Mouse (Mus musculus): Measurements from ENCODE around the gene Hist1h2ao. TPM values are rescaled to one million over a fixed set of nuclear protein-coding genes. Genes with fewer than 3 reads are reported as not detected.
"Not testable (repeated sequence)": the region's sequence is repeated elsewhere in the genome, so short reads cannot be mapped to it uniquely, and the experiment has no call there.

Gene Hist1h2ao
- polyA plus RNA-seq, 1 experiment, result not detected

GRCm38 (mm10) chr13:21846356-21846755 is 36.1 kb downstream of the Hist1h2ao start:
- not testable (repeated sequence) for H3K9me3 ChIP-seq (replicated peaks; ENCODE audit: control insufficient read depth, insufficient read depth, low read length, poor library complexity, severe bottlenecking); H3K27me3 ChIP-seq (ENCODE audit: control insufficient read depth, insufficient read depth, low read length, poor library complexity, severe bottlenecking); H3K36me3 ChIP-seq (ENCODE audit: control insufficient read depth, insufficient read depth, low read length, poor library complexity, severe bottlenecking); H3K4me3 ChIP-seq (ENCODE audit: low read depth, low read length); H3K9ac ChIP-seq (ENCODE audit: low read depth, poor library complexity, severe bottlenecking); H3K4me1 ChIP-seq (ENCODE audit: control insufficient read depth, insufficient read depth, low read length); H3K27ac ChIP-seq (ENCODE audit: insufficient read depth, low read length)

- TF ChIP-seq POLR2A (IDR thresholded peaks at IDR 0.05; ENCODE audit: insufficient read depth, low read length) (no peak), CTCF (IDR thresholded peaks at IDR 0.05; ENCODE audit: low read depth, low read length) (no peak), EP300 (IDR thresholded peaks at IDR 0.05; ENCODE audit: insufficient read depth, low read depth, low read length) (no peak)
Observed at GRCm38 (mm10) chr13:21847883-21848282, 37.6 kb downstream of the Hist1h2ao start.

GRCm38 (mm10) chr13:21850696-21851095 is 40.4 kb downstream of the Hist1h2ao start:
- not testable (repeated sequence) for H3K36me3 ChIP-seq (ENCODE audit: control insufficient read depth, insufficient read depth, low read length, poor library complexity, severe bottlenecking); H3K9ac ChIP-seq (ENCODE audit: low read depth, poor library complexity, severe bottlenecking); H3K4me3 ChIP-seq (ENCODE audit: low read depth, low read length); H3K27ac ChIP-seq (ENCODE audit: insufficient read depth, low read length); H3K9me3 ChIP-seq (replicated peaks; ENCODE audit: control insufficient read depth, insufficient read depth, low read length, poor library complexity, severe bottlenecking); H3K4me1 ChIP-seq (ENCODE audit: control insufficient read depth, insufficient read depth, low read length); H3K27me3 ChIP-seq (ENCODE audit: control insufficient read depth, insufficient read depth, low read length, poor library complexity, severe bottlenecking)

More at GRCm38 (mm10) chr13:21847883-21848282, 37.6 kb downstream of the Hist1h2ao start:
- H3K27ac ChIP-seq (ENCODE audit: insufficient read depth, low read length), result no peak overlapping the region
- no peaks in the 10 kb centered on the region for H3K36me3 ChIP-seq (ENCODE audit: control insufficient read depth, insufficient read depth, low read length, poor library complexity, severe bottlenecking)
- H3K9me3 ChIP-seq (replicated peaks; ENCODE audit: control insufficient read depth, insufficient read depth, low read length, poor library complexity, severe bottlenecking), result no peaks in the 10 kb centered on the region
- H3K27me3 ChIP-seq (ENCODE audit: control insufficient read depth, insufficient read depth, low read length, poor library complexity, severe bottlenecking), result no peaks in the 10 kb centered on the region
- no peak overlapping the region for H3K4me3 ChIP-seq (ENCODE audit: low read depth, low read length)
- H3K4me1 ChIP-seq (ENCODE audit: control insufficient read depth, insufficient read depth, low read length), result no peaks in the 10 kb centered on the region
- no peak overlapping the region for H3K9ac ChIP-seq (ENCODE audit: low read depth, poor library complexity, severe bottlenecking)

GRCm38 (mm10) chr13:21852215-21852945 is 42.1 kb downstream of the Hist1h2ao start:
- Histone ChIP-seq H3K27me3 (ENCODE audit: control insufficient read depth, insufficient read depth, low read length, poor library complexity, severe bottlenecking) (no peaks in the 10 kb centered on the region), H3K27ac (ENCODE audit: insufficient read depth, low read length) (no peak overlapping the region), H3K9me3 (replicated peaks; ENCODE audit: control insufficient read depth, insufficient read depth, low read length, poor library complexity, severe bottlenecking) (no peaks in the 10 kb centered on the region), H3K4me3 (ENCODE audit: low read depth, low read length) (no peak overlapping the region), H3K9ac (ENCODE audit: low read depth, poor library complexity, severe bottlenecking) (no peak overlapping the region), H3K36me3 (ENCODE audit: control insufficient read depth, insufficient read depth, low read length, poor library complexity, severe bottlenecking) (no peaks in the 10 kb centered on the region), H3K4me1 (ENCODE audit: control insufficient read depth, insufficient read depth, low read length) (no peaks in the 10 kb centered on the region)
- TF ChIP-seq EP300 (IDR thresholded peaks at IDR 0.05; ENCODE audit: insufficient read depth, low read depth, low read length) (no peak), CTCF (IDR thresholded peaks at IDR 0.05; ENCODE audit: low read depth, low read length) (no peak), POLR2A (IDR thresholded peaks at IDR 0.05; ENCODE audit: insufficient read depth, low read length) (no peak)

GRCm38 (mm10) chr13:21855146-21855545 is 44.9 kb downstream of the Hist1h2ao start:
- peak overlapping the region; percentile 90 for H3K9ac ChIP-seq (ENCODE audit: low read depth, poor library complexity, severe bottlenecking)
- no peak overlapping the region for H3K27ac ChIP-seq (ENCODE audit: insufficient read depth, low read length)
- no peaks in the 10 kb centered on the region for H3K27me3 ChIP-seq (ENCODE audit: control insufficient read depth, insufficient read depth, low read length, poor library complexity, severe bottlenecking)
- no peak overlapping the region for H3K4me3 ChIP-seq (ENCODE audit: low read depth, low read length)
- TF ChIP-seq EP300 (IDR thresholded peaks at IDR 0.05; ENCODE audit: insufficient read depth, low read depth, low read length) (peak; percentile 62; the same call in 1 of the 2 replicates), POLR2A (IDR thresholded peaks at IDR 0.05; ENCODE audit: insufficient read depth, low read length) (no peak)
- H3K9me3 ChIP-seq (replicated peaks; ENCODE audit: control insufficient read depth, insufficient read depth, low read length, poor library complexity, severe bottlenecking), result no peaks in the 10 kb centered on the region
- H3K4me1 ChIP-seq (ENCODE audit: control insufficient read depth, insufficient read depth, low read length), result no peaks in the 10 kb centered on the region
- H3K36me3 ChIP-seq (ENCODE audit: control insufficient read depth, insufficient read depth, low read length, poor library complexity, severe bottlenecking), result no peaks in the 10 kb centered on the region

- Histone ChIP-seq H3K9ac (ENCODE audit: low read depth, poor library complexity, severe bottlenecking) (peak overlapping the region; percentile 90), H3K27ac (ENCODE audit: insufficient read depth, low read length) (peak overlapping the region; percentile 58), H3K9me3 (replicated peaks; ENCODE audit: control insufficient read depth, insufficient read depth, low read length, poor library complexity, severe bottlenecking) (no peaks in the 10 kb centered on the region), H3K4me3 (ENCODE audit: low read depth, low read length) (peak overlapping the region; percentile 92), H3K27me3 (ENCODE audit: control insufficient read depth, insufficient read depth, low read length, poor library complexity, severe bottlenecking) (no peaks in the 10 kb centered on the region), H3K36me3 (ENCODE audit: control insufficient read depth, insufficient read depth, low read length, poor library complexity, severe bottlenecking) (no peaks in the 10 kb centered on the region), H3K4me1 (ENCODE audit: control insufficient read depth, insufficient read depth, low read length) (no peaks in the 10 kb centered on the region)
- TF ChIP-seq POLR2A (IDR thresholded peaks at IDR 0.05; ENCODE audit: insufficient read depth, low read length), result no peak
- no peak for TF ChIP-seq CTCF (IDR thresholded peaks at IDR 0.05; ENCODE audit: low read depth, low read length)
- no peak for TF ChIP-seq EP300 (IDR thresholded peaks at IDR 0.05; ENCODE audit: insufficient read depth, low read depth, low read length)
Observed at GRCm38 (mm10) chr13:21855698-21856162, 45.5 kb downstream of the Hist1h2ao start.

Other genes starting within 250 kb of the Hist1h2ao start
- gene Olfr1364, start 228.7 kb upstream of the Hist1h2ao start, polyA plus RNA-seq (2011; ENCODE audit: insufficient read depth, insufficient read length, low read depth, missing spikeins), result not detected in 2 replicates
- gene Olfr1362, start 196.4 kb upstream of the Hist1h2ao start, polyA plus RNA-seq (2011; ENCODE audit: insufficient read depth, insufficient read length, low read depth, missing spikeins), result not detected in 2 replicates
- not detected in 2 replicates for gene Olfr11, start 167.9 kb upstream of the Hist1h2ao start, polyA plus RNA-seq (2011; ENCODE audit: insufficient read depth, insufficient read length, low read depth, missing spikeins)
- gene Olfr1361, start 147.1 kb upstream of the Hist1h2ao start, polyA plus RNA-seq (2011; ENCODE audit: insufficient read depth, insufficient read length, low read depth, missing spikeins), result not detected in 2 replicates
- not detected in 2 replicates for gene Olfr1360, start 133.1 kb upstream of the Hist1h2ao start, polyA plus RNA-seq (2011; ENCODE audit: insufficient read depth, insufficient read length, low read depth, missing spikeins)
- not detected in 2 replicates for gene Olfr1359, start 112.4 kb upstream of the Hist1h2ao start, polyA plus RNA-seq (2011; ENCODE audit: insufficient read depth, insufficient read length, low read depth, missing spikeins)
- gene Hist1h2bl, start 94.3 kb upstream of the Hist1h2ao start, polyA plus RNA-seq (2011; ENCODE audit: insufficient read depth, insufficient read length, low read depth, missing spikeins), result 25.5 and 27.2 TPM in 2 replicates
- gene Hist1h2ai, start 94.0 kb upstream of the Hist1h2ao start, polyA plus RNA-seq (2011; ENCODE audit: insufficient read depth, insufficient read length, low read depth, missing spikeins), result 3.6 TPM in 1 of 2 replicates, not detected in the other
- gene Hist1h3h, start 92.8 kb upstream of the Hist1h2ao start, polyA plus RNA-seq (2011; ENCODE audit: insufficient read depth, insufficient read length, low read depth, missing spikeins), result 25.3 and 31.8 TPM in 2 replicates
- 14.2 and 21.7 TPM in 2 replicates for gene Hist1h2bm, start 88.4 kb upstream of the Hist1h2ao start, polyA plus RNA-seq (2011; ENCODE audit: insufficient read depth, insufficient read length, low read depth, missing spikeins)
- 8.2 and 13.4 TPM in 2 replicates for gene Hist1h4j, start 75.4 kb upstream of the Hist1h2ao start, polyA plus RNA-seq (2011; ENCODE audit: insufficient read depth, insufficient read length, low read depth, missing spikeins)
- gene Hist1h4k, start 60.0 kb upstream of the Hist1h2ao start, polyA plus RNA-seq (2011; ENCODE audit: insufficient read depth, insufficient read length, low read depth, missing spikeins), result 16.3 and 17.1 TPM in 2 replicates
- gene Hist1h2ak, start 56.6 kb upstream of the Hist1h2ao start, polyA plus RNA-seq (2011; ENCODE audit: insufficient read depth, insufficient read length, low read depth, missing spikeins), result 6.7 and 7.5 TPM in 2 replicates
- gene Hist1h2bn, start 56.3 kb upstream of the Hist1h2ao start, polyA plus RNA-seq (2011; ENCODE audit: insufficient read depth, insufficient read length, low read depth, missing spikeins), result 19.3 and 20.7 TPM in 2 replicates
- gene Hist1h1b, start 29.8 kb upstream of the Hist1h2ao start, polyA plus RNA-seq (2011; ENCODE audit: insufficient read depth, insufficient read length, low read depth, missing spikeins), result 7.4 and 9.2 TPM in 2 replicates
- not detected in 2 replicates for gene Hist1h3i, start 27.1 kb upstream of the Hist1h2ao start, polyA plus RNA-seq (2011; ENCODE audit: insufficient read depth, insufficient read length, low read depth, missing spikeins)
- gene Hist1h2an, start 23.2 kb upstream of the Hist1h2ao start, polyA plus RNA-seq (2011; ENCODE audit: insufficient read depth, insufficient read length, low read depth, missing spikeins), result not detected in 2 replicates
- gene Hist1h2bp, start 23.0 kb upstream of the Hist1h2ao start, polyA plus RNA-seq (2011; ENCODE audit: insufficient read depth, insufficient read length, low read depth, missing spikeins), result 2.5 TPM in 1 of 2 replicates, not detected in the other
- gene Hist1h2bq, start 268 bp upstream of the Hist1h2ao start, polyA plus RNA-seq (2011; ENCODE audit: insufficient read depth, insufficient read length, low read depth, missing spikeins), result 16.9 and 28.4 TPM in 2 replicates
- gene Hist1h4m, start 1.3 kb downstream of the Hist1h2ao start, polyA plus RNA-seq (2011; ENCODE audit: insufficient read depth, insufficient read length, low read depth, missing spikeins), result 12.0 and 17.7 TPM in 2 replicates
- 16.5 and 26.2 TPM in 2 replicates for gene Hist1h4n, start 21.7 kb downstream of the Hist1h2ao start, polyA plus RNA-seq (2011; ENCODE audit: insufficient read depth, insufficient read length, low read depth, missing spikeins)
- gene Hist1h2ap, start 23.0 kb downstream of the Hist1h2ao start, polyA plus RNA-seq (2011; ENCODE audit: insufficient read depth, insufficient read length, low read depth, missing spikeins), result 47.5 and 51.1 TPM in 2 replicates
- 18.1 and 27.4 TPM in 2 replicates for gene Hist1h2br, start 23.3 kb downstream of the Hist1h2ao start, polyA plus RNA-seq (2011; ENCODE audit: insufficient read depth, insufficient read length, low read depth, missing spikeins)
- gene Zfp184, start 134.6 kb downstream of the Hist1h2ao start, polyA plus RNA-seq (2011; ENCODE audit: insufficient read depth, insufficient read length, low read depth, missing spikeins), result 8.1 and 11.5 TPM in 2 replicates
- gene Pom121l2, start 170.7 kb downstream of the Hist1h2ao start, polyA plus RNA-seq (2011; ENCODE audit: insufficient read depth, insufficient read length, low read depth, missing spikeins), result not detected in 2 replicates
- gene Prss16, start 199.3 kb downstream of the Hist1h2ao start, polyA plus RNA-seq (2011; ENCODE audit: insufficient read depth, insufficient read length, low read depth, missing spikeins), result 4.1 and 6.9 TPM in 2 replicates
- 13.0 and 17.2 TPM in 2 replicates for gene Hist1h2ah, start 225.1 kb downstream of the Hist1h2ao start, polyA plus RNA-seq (2011; ENCODE audit: insufficient read depth, insufficient read length, low read depth, missing spikeins)
- 54.4 and 58.6 TPM in 2 replicates for gene Hist1h2bk, start 225.4 kb downstream of the Hist1h2ao start, polyA plus RNA-seq (2011; ENCODE audit: insufficient read depth, insufficient read length, low read depth, missing spikeins)
- gene Hist1h4i, start 230.9 kb downstream of the Hist1h2ao start, polyA plus RNA-seq (2011; ENCODE audit: insufficient read depth, insufficient read length, low read depth, missing spikeins), result 5.6 and 6.5 TPM in 2 replicates
- 6.3 and 7.9 TPM in 2 replicates for gene Hist1h2ag, start 232.5 kb downstream of the Hist1h2ao start, polyA plus RNA-seq (2011; ENCODE audit: insufficient read depth, insufficient read length, low read depth, missing spikeins)
- gene Hist1h2bj, start 232.7 kb downstream of the Hist1h2ao start, polyA plus RNA-seq (2011; ENCODE audit: insufficient read depth, insufficient read length, low read depth, missing spikeins), result 14.6 and 19.9 TPM in 2 replicates